Mouse (Mus musculus) thymus, postnatal 0 days (tissue): ENCODE results near the gene 9930111J21Rik2. TPM values are rescaled to one million over a fixed set of nuclear protein-coding genes. Genes with fewer than 3 reads are reported as not detected.
"Not testable (repeated sequence)": the region's sequence is repeated elsewhere in the genome, so short reads cannot be mapped to it uniquely, and the experiment has no call there.

Source experiments
- DNase-seq: peaks from one replicate; pipeline ENCODE4 v3.0.0-alpha.2; 2015; ENCODE audit warnings: low spot score
- polyA plus RNA-seq: library from polyadenylated mRNA; unstranded; fragments of >200 nt; fragmentation: Nextera tagmentation; extraction: Ambion mirVana; gene quantifications from 2 replicates; pipeline ENCODE4 v1.2.1, GENCODE M21; 2015

9930111J21Rik2 gene
- polyA plus RNA-seq, 1 experiment from 2014 or later: 1.1 TPM

- DNase-seq: no peak
Measured at GRCm38 (mm10) chr11:49078719-49079118, 27.7 kb upstream of the 9930111J21Rik2 start.

DNA sequence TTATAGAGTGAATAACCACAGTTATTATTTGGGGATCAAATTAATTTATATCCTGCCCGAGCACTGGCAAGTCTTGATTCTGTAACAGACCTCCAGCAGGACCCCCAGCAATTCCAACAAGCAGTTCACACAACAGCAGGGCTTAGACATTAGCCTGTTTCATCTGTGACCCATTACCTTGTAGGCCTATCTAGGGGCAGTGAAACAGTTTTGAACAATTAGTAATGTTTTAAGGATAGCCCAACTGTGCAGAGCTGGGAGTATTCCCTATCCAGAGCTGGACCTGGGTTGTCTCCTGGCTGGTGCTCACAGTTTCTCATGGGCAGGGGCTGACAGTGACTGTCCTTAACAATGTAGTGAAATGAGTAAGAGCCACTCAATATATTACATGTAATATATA is 26.0 kb upstream of the 9930111J21Rik2 start:
- DNase-seq: no peak

DNA sequence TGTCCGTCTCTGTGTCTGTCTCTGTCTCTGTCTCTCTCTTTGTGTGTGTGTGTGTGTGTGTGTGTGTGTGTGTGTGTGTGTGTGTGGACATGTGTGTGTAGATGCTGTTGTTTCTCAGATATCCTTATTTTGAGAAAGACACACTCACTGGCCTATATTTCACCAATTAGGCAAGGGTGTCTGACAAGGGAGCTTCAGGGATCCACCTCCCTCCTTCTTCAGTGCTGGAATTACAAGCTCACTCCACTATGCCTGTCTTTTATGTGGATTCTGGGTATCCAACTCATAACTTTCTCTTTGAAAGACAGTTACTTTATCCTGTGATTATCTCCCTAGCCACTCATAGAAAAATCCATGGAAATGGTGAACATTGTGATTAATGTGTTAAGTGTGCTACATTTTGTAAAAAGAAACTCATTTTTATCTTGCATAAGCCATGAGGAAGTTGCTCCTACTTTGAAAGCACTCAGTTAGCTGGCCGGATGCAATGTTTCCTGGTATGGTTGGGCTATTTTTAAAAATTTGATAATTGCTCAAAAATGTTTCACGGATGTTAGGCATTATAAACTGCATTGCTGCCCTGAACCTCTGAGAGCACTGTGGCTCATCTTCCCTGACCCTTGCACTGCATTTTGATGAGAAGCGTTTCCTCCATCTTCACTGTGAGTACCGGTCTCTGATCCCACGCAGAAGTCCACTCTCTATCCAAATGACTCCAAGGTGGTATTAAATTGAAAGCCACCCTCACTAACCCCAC is 25.1 kb upstream of the 9930111J21Rik2 start, which contains the start of gene Ifi47:
Gene Ifi47, plus strand, starts transcription at position 587 of the 757 bp plus-strand sequence.
- not testable (repeated sequence) for DNase-seq

- DNase-seq: no peak
Measured at GRCm38 (mm10) chr11:49068358-49068757, 17.3 kb upstream of the 9930111J21Rik2 start.

DNA sequence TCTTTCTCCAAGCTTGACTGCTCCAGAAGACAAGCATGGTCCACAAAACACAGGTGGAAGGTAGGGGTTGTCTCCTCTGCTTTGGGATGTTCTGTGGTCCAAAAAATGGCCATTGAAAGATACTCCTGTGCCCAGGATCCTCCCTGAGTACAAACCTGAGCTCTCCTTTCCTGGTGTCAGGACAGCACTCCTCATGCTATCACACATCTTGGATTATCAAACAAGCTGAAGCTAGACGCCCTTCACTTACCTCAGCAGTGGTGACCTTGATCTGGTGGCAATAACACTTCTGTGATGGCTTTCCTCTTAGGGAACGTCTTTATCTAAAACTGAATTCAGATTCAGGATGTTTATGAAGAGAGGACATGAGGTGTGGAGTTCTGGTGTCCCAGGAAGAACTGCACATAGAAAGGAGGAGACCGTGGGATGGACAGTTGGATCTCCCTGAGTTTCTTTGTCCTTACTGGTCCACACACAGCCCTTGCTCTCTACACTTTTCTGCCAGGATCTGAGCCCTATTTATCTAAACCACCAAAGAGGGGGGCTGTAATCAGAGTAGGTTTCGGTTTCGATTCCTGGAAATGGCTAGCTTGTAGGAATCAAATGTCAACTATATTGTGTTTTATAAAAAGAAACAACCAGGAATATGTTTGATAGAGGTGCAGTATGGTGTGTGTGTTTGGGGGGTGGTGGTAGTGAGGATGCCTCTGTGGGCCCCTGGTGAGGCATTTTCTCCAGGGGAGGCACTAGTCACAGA is 12.8 kb upstream of the 9930111J21Rik2 start, which contains the start of gene Tgtp2:
Gene Tgtp2, minus strand, starts transcription at position 494 of the 757 bp plus-strand sequence.
- DNase-seq: peak; percentile 29

DNA sequence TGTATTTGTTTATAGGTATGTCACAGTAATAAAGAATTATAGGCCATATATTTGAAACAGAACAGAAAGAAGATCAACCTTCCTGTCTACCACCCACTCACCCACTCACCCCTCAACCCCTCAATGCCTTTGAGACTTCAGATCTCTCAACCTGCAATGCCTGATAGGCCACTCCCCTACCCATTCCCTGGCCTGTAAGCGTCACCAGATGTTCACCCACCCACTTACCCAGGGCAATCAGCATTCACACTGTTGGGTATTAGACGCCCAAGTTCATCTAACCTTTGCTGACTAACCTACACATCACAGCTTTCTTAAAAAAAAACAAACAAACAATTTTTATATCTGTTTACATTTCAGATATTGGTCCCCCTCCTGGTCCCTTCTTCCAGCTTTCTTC is 10.8 kb upstream of the 9930111J21Rik2 start:
- not testable (repeated sequence) for DNase-seq

GRCm38 (mm10) chr11:49060061-49060460 is 9.0 kb upstream of the 9930111J21Rik2 start:
- not testable (repeated sequence) for DNase-seq

DNA sequence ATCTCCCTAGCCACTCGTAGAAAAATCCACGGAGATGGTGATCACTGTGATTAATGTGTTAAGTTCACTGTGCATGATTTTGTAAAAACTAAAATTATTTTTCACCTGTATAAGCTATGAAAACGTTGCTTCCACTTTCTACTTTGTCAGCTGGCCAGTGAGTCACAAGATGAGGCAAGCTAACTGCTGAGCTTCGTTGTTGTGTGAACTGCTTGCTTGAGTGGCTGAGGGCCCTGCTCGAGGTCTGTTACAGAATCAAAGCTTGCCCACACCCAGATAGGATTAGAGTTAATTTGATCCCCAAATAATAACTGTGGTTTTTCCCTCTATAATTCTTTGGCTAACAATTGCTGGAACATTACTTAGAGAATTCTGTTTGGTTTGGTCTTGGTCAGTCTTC is 852 bp upstream of the 9930111J21Rik2 start:
- not testable (repeated sequence) for DNase-seq

- not testable (repeated sequence) for DNase-seq
Measured at GRCm38 (mm10) chr11:49050064-49050463, 978 bp downstream of the 9930111J21Rik2 start.

GRCm38 (mm10) chr11:49012074-49012473 is 39.0 kb downstream of the 9930111J21Rik2 start:
- not testable (repeated sequence) for DNase-seq

- not testable (repeated sequence) for DNase-seq
Measured at GRCm38 (mm10) chr11:49006785-49007184, 44.3 kb downstream of the 9930111J21Rik2 start.

DNA sequence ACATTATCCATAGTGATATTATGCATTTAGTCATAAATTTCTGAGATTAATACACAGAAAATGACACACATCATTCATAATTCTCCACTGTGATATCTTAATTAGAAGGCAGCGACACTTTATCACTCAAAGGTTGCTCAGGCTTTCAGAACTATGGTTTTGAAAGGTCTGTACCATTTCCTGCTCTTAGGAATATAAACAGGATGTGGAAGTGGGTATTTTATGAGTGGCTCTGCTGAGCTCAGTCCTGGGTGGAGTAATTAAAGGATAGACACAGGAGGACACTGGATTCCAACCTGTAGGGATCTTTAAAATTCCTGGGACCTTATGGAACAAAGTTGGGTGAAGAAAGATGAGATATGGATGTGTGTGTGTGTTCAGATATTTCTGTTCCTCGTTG is 44.7 kb downstream of the 9930111J21Rik2 start:
- not testable (repeated sequence) for DNase-seq

- DNase-seq: not testable (repeated sequence)
Measured at GRCm38 (mm10) chr11:49000411-49000810, 50.6 kb downstream of the 9930111J21Rik2 start.

GRCm38 (mm10) chr11:48994018-48994417 is 57.0 kb downstream of the 9930111J21Rik2 start, which contains the start of gene Tgtp1:
Gene Tgtp1, minus strand, starts transcription at chr11:48994172.
- peak; percentile 15 for DNase-seq

- not testable (repeated sequence) for DNase-seq
Measured at GRCm38 (mm10) chr11:48993296-48993695, 57.7 kb downstream of the 9930111J21Rik2 start.

DNA sequence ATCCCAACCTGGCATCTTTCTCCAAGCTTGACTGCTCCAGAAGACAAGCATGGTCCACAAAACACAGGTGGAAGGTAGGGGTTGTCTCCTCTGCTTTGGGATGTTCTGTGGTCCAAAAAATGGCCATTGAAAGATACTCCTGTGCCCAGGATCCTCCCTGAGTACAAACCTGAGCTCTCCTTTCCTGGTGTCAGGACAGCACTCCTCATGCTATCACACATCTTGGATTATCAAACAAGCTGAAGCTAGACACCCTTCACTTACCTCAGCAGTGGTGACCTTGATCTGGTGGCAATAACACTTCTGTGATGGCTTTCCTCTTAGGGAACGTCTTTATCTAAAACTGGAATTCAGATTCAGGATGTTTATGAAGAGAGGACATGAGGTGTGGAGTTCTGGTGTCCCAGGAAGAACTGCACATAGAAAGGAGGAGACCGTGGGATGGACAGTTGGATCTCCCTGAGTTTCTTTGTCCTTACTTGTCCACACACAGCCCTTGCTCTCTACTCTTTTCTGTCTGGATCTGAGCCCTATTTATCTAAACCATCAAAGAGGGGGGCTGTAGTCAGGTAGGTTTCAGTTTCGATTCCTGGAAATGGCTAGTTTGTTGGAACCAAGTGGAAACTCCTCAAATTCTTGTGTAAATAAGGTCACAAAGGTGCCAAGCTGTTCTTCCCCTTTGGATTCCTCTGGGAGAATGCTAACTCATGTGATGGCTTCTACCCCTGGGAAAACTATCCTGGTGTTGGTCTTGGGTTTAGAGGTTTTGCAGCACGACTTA is 59.1 kb downstream of the 9930111J21Rik2 start, which contains the start of gene Gm12185:
Gene Gm12185, minus strand, starts transcription at position 487 of the 781 bp plus-strand sequence.
- DNase-seq: peak; percentile 40

DNA sequence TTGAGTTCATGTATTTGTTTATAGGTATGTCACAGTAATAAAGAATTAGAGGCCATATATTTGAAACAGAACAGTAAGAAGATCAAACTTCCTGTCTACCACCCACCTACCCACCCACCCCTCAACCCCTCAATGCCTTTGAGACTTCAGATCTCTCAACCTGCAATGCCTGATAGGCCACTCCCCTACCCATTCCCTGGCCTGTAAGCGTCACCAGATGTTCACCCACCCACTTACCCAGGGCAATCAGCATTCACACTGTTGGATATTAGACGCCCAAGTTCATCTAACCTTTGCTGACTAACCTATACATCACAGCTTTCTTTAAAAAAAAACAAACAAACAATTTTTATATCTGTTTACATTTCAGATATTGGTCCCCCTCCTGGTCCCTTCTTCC is 61.1 kb downstream of the 9930111J21Rik2 start:
- not testable (repeated sequence) for DNase-seq

DNA sequence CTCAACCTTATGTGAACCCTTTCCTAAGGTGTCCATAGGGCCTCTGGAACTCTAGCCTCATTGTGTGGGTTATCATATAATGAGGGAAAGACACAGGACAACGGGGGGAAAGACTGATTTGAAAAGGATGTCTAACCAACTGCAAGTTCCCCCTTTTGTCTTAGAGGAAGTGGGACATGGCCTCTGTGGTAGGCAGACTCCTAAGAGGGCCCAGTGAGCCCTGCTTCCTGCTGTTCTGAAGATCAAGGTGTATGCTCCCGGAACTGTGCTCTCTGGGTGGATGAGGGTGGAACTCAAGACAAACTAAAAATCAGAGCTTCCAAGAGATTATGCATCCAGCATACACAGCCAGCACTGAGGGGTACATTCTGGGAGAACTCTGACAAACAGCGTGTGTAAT is 62.8 kb downstream of the 9930111J21Rik2 start:
- peak; percentile 12 for DNase-seq

GRCm38 (mm10) chr11:48982848-48983247 is 68.2 kb downstream of the 9930111J21Rik2 start:
- not testable (repeated sequence) for DNase-seq

DNA sequence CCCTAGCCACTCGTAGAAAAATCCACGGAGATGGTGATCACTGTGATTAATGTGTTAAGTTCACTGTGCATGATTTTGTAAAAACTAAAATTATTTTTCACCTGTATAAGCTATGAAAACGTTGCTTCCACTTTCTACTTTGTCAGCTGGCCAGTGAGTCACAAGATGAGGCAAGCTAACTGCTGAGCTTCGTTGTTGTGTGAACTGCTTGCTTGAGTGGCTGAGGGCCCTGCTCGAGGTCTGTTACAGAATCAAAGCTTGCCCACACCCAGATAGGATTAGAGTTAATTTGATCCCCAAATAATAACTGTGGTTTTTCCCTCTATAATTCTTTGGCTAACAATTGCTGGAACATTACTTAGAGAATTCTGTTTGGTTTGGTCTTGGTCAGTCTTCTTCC is 71.0 kb downstream of the 9930111J21Rik2 start:
- DNase-seq: not testable (repeated sequence)

- not testable (repeated sequence) for DNase-seq
Measured at GRCm38 (mm10) chr11:48979251-48979650, 71.8 kb downstream of the 9930111J21Rik2 start, which contains the start of gene 9930111J21Rik1. Gene 9930111J21Rik1, minus strand, starts transcription at chr11:48979398.
